Mouse (Mus musculus): Measurements from ENCODE around the gene Cpa1.

- no peak for TF ChIP-seq POLR2A (IDR thresholded peaks at IDR 0.05; ENCODE audit: insufficient read depth, low read depth, low read length)
- TF ChIP-seq CTCF (IDR thresholded peaks at IDR 0.05) = no peak
Measured at GRCm38 (mm10) chr6:30605672-30606071, 33.3 kb upstream of the Cpa1 start.
